Mouse (Mus musculus) adipocyte (in vitro differentiated cells): ENCODE results near the gene Vmn2r1.

ENCODE experiments used
- DNase-seq: peaks from one replicate; pipeline ENCODE4 v3.0.0-alpha.2; 2016; ENCODE audit warnings: low spot score

Vmn2r1 gene

GRCm38 (mm10) chr3:64081247-64081646, at the start of gene Vmn2r1:
Gene Vmn2r1 (plus strand): TSS chr3:64081547.
- no peak for DNase-seq

GRCm38 (mm10) chr3:64038136-64038841, 43.1 kb upstream of the Vmn2r1 start:
- DNase-seq, result no peak

- DNase-seq, result peak; percentile 89
These were observed 41.2 kb upstream of the Vmn2r1 start for GRCm38 (mm10) chr3:64039818-64040784.

GRCm38 (mm10) chr3:64112707-64113106, 31.4 kb downstream of the Vmn2r1 start:
- DNase-seq, result no peak

- no peak for DNase-seq
These were observed 32.2 kb downstream of the Vmn2r1 start for GRCm38 (mm10) chr3:64113352-64114046.

GRCm38 (mm10) chr3:64141878-64142508, 60.6 kb downstream of the Vmn2r1 start, which contains the start of gene Vmn2r2:
Gene Vmn2r2 (minus strand): TSS chr3:64141928.
- DNase-seq, result no peak
